ENCODE assay signal across 7 mouse cellular contexts in genomic region chr15:102258076-102258470, GRCm38 (mm10). TPM values are rescaled to one million over a fixed set of nuclear protein-coding genes. Genes with fewer than 3 reads are reported as not detected.
A peak's percentile ranks its signal among the peaks of the same experiment; 100 is the strongest.
DNase-seq lines count a peak whose midpoint lies in the region; ATAC-seq and TF ChIP-seq lines count a peak whose summit lies in the region.

No protein-coding gene starts in this region.

- TF ChIP-seq EP300 in ES-Bruce4 (IDR thresholded peaks at IDR 0.05; ENCODE audit: insufficient read depth, low read depth, low read length), result 0 out of 2 replicates have a peak, but pooled peaks have one; percentile 40

- H3K27me3 ChIP-seq in C2C12 (ENCODE audit: control insufficient read depth, insufficient read depth, insufficient read length) (no peaks in the 10 kb centered on the region), ES-Bruce4 (ENCODE audit: control insufficient read depth, insufficient read depth, low read length, poor library complexity, severe bottlenecking) (no peaks in the 10 kb centered on the region)
- H3K27me3 ChIP-seq in embryonic facial prominence, embryonic 13.5 days, result no peaks in the 10 kb centered on the region
- peaks cover 93% of the 10 kb centered on the region for H3K27me3 ChIP-seq in liver, embryonic 12.5 days (replicated peaks)
- peaks cover 24% of the 10 kb centered on the region for H3K27me3 ChIP-seq in neural tube, embryonic 15.5 days (replicated peaks)

- H3K79me2 ChIP-seq in C2C12 (ENCODE audit: control insufficient read depth, insufficient read depth), result peaks cover 34% of the 10 kb centered on the region

- WGBS in embryonic facial prominence, embryonic 13.5 days, result 1% methylated on average over 12 of the region's 12 CpGs
- 12% methylated on average over 12 of the region's 12 CpGs for WGBS in liver, embryonic 12.5 days (ENCODE audit: insufficient replicate concordance)
- WGBS in neural tube, embryonic 15.5 days, result 12% methylated on average over 12 of the region's 12 CpGs

- peak overlapping the region; percentile 95 for H3K9ac ChIP-seq in ES-Bruce4 (ENCODE audit: low read depth, poor library complexity, severe bottlenecking)
- peak overlapping the region; percentile 97 for H3K9ac ChIP-seq in embryonic facial prominence, embryonic 13.5 days
- H3K9ac ChIP-seq in liver, embryonic 12.5 days, result no peak overlapping the region
- no peak overlapping the region; the same call in 1 of the 2 replicates for H3K9ac ChIP-seq in neural tube, embryonic 15.5 days (replicated peaks)

- peak; percentile 56 for TF ChIP-seq POLR2A in ES-Bruce4 (IDR thresholded peaks at IDR 0.05; ENCODE audit: insufficient read depth, low read length)

- peak overlapping the region; percentile 60 for H3K27ac ChIP-seq in ES-Bruce4 (ENCODE audit: insufficient read depth, low read length)
- peak overlapping the region; percentile 99 for H3K27ac ChIP-seq in embryonic facial prominence, embryonic 13.5 days
- H3K27ac ChIP-seq in liver, embryonic 12.5 days, result no peak overlapping the region
- no peak overlapping the region; the same call in 1 of the 2 replicates for H3K27ac ChIP-seq in neural tube, embryonic 15.5 days (replicated peaks)

- DNase-seq in heart, postnatal 4 days, result peak; percentile 58
- no peak for DNase-seq in T-cell, adult 2 months (ENCODE audit: low spot score)

- H3K9me3 ChIP-seq in ES-Bruce4 (replicated peaks; ENCODE audit: control insufficient read depth, insufficient read depth, low read length, poor library complexity, severe bottlenecking), result no peaks in the 10 kb centered on the region
- no peaks in the 10 kb centered on the region for H3K9me3 ChIP-seq in embryonic facial prominence, embryonic 13.5 days
- no peaks in the 10 kb centered on the region for H3K9me3 ChIP-seq in liver, embryonic 12.5 days (replicated peaks)
- H3K9me3 ChIP-seq in neural tube, embryonic 15.5 days (replicated peaks), result no peaks in the 10 kb centered on the region

- peak overlapping the region; percentile 76 for H3ac ChIP-seq in C2C12 (ENCODE audit: control insufficient read depth, insufficient read length, low read depth)

- peaks cover 4% of the 10 kb centered on the region for H3K36me3 ChIP-seq in C2C12 (ENCODE audit: control insufficient read depth, insufficient read depth)
- H3K36me3 ChIP-seq in ES-Bruce4 (ENCODE audit: control insufficient read depth, insufficient read depth, low read length, poor library complexity, severe bottlenecking), result no peaks in the 10 kb centered on the region
- peaks cover 12% of the 10 kb centered on the region for H3K36me3 ChIP-seq in embryonic facial prominence, embryonic 13.5 days
- H3K36me3 ChIP-seq in liver, embryonic 12.5 days, result no peaks in the 10 kb centered on the region
- H3K36me3 ChIP-seq in neural tube, embryonic 15.5 days, result no peaks in the 10 kb centered on the region

- H3K4me3 ChIP-seq in C2C12 (ENCODE audit: insufficient read depth, poor library complexity, severe bottlenecking) (peak overlapping the region; percentile 89), ES-Bruce4 (ENCODE audit: low read depth, low read length) (peak overlapping the region; percentile 68)
- H3K4me3 ChIP-seq in embryonic facial prominence, embryonic 13.5 days, result peak overlapping the region; percentile 76
- no peak overlapping the region for H3K4me3 ChIP-seq in liver, embryonic 12.5 days
- H3K4me3 ChIP-seq in neural tube, embryonic 15.5 days (replicated peaks), result peak overlapping the region; percentile 55

- no peak for TF ChIP-seq CTCF in C2C12 (IDR thresholded peaks at IDR 0.05; ENCODE audit: control insufficient read depth, insufficient read depth, insufficient read length)
- no peak for TF ChIP-seq CTCF in ES-Bruce4 (IDR thresholded peaks at IDR 0.05; ENCODE audit: low read depth, low read length)

- H3K79me3 ChIP-seq in C2C12 (ENCODE audit: low read depth), result peaks cover 17% of the 10 kb centered on the region

- peak; percentile 48; the same call in 1 of the 2 replicates for ATAC-seq in embryonic facial prominence, embryonic 13.5 days (ENCODE audit: insufficient number of reproducible peaks, insufficient read depth, low FRiP score, low TSS enrichment, low read depth)
- ATAC-seq in liver, embryonic 12.5 days, result no peak
- 0 out of 2 replicates have a peak, but pooled peaks have one; percentile 18 for ATAC-seq in neural tube, embryonic 15.5 days (ENCODE audit: low FRiP score)

- peak overlapping the region; percentile 98 for H3K4me2 ChIP-seq in embryonic facial prominence, embryonic 13.5 days
- peak overlapping the region; percentile 86 for H3K4me2 ChIP-seq in liver, embryonic 12.5 days
- peak overlapping the region; percentile 97 for H3K4me2 ChIP-seq in neural tube, embryonic 15.5 days

- peaks cover 6% of the 10 kb centered on the region for H3K4me1 ChIP-seq in ES-Bruce4 (ENCODE audit: control insufficient read depth, insufficient read depth, low read length)
- peaks cover 75% of the 10 kb centered on the region for H3K4me1 ChIP-seq in embryonic facial prominence, embryonic 13.5 days
- peaks cover 25% of the 10 kb centered on the region for H3K4me1 ChIP-seq in liver, embryonic 12.5 days
- H3K4me1 ChIP-seq in neural tube, embryonic 15.5 days, result peaks cover 26% of the 10 kb centered on the region

TF ChIP-seq in C2C12, 6 proteins besides CTCF, POLR2A, EP300 and RAD21:
- TF ChIP-seq FOSL1 (IDR thresholded peaks at IDR 0.05; ENCODE audit: insufficient read depth, low read length, poor library complexity, severe bottlenecking) (no peak), MAX (IDR thresholded peaks at IDR 0.05) (peak; percentile 48)
TF ChIP-seq in C2C12: peak in this region for 1.

RNA-seq across cellular contexts. Expression of gene Rarg, which starts 0.8 kb away (rescaled TPM):
- polyA plus RNA-seq in C2C12 (2012; fragmentation: generic; extraction: Trizol) (92.5 TPM), ES-Bruce4 (2011; ENCODE audit: insufficient read depth, insufficient read length, low read depth, missing spikeins) (38.6 and 42.7 TPM in 2 replicates)
- 135 and 143 TPM in 2 replicates for polyA plus RNA-seq in embryonic facial prominence, embryonic 13.5 days (2015; fragmentation: Nextera tagmentation; extraction: Ambion mirVana)
- 10 to 100 TPM; 12.9 to 16.6 TPM for total RNA-seq in heart, postnatal 4 days (2021)
- polyA plus RNA-seq in liver, embryonic 12.5 days (2016; fragmentation: Nextera tagmentation; extraction: Ambion mirVana), result 4.4 and 4.9 TPM in 2 replicates
- polyA plus RNA-seq in neural tube, embryonic 15.5 days (2015; fragmentation: Nextera tagmentation; extraction: Ambion mirVana), result 7.8 and 11.9 TPM in 2 replicates

RNA-seq across cellular contexts. Expression of gene Gm9918, which starts 12.3 kb away (rescaled TPM):
- polyA plus RNA-seq in C2C12 (2012; fragmentation: generic; extraction: Trizol), result not detected
- polyA plus RNA-seq in ES-Bruce4 (2011; ENCODE audit: insufficient read depth, insufficient read length, low read depth, missing spikeins), result 0.81 and 1.1 TPM in 2 replicates
- 1.9 and 2.3 TPM in 2 replicates for polyA plus RNA-seq in embryonic facial prominence, embryonic 13.5 days (2015; fragmentation: Nextera tagmentation; extraction: Ambion mirVana)
- total RNA-seq in heart, postnatal 4 days (2021), result not detected
- polyA plus RNA-seq in liver, embryonic 12.5 days (2016; fragmentation: Nextera tagmentation; extraction: Ambion mirVana), result not detected in 2 replicates
- 0.09 TPM in 1 of 2 replicates, not detected in the other for polyA plus RNA-seq in neural tube, embryonic 15.5 days (2015; fragmentation: Nextera tagmentation; extraction: Ambion mirVana)

RNA-seq across cellular contexts. Expression of gene Mfsd5, which starts 21.2 kb away (rescaled TPM):
- polyA plus RNA-seq in C2C12 (2012; fragmentation: generic; extraction: Trizol) (126 TPM), ES-Bruce4 (2011; ENCODE audit: insufficient read depth, insufficient read length, low read depth, missing spikeins) (23.2 and 28.0 TPM in 2 replicates)
- 60.3 and 67.3 TPM in 2 replicates for polyA plus RNA-seq in embryonic facial prominence, embryonic 13.5 days (2015; fragmentation: Nextera tagmentation; extraction: Ambion mirVana)
- total RNA-seq in heart, postnatal 4 days (2021), result 10 to 100 TPM; 21.1 to 22.7 TPM
- polyA plus RNA-seq in liver, embryonic 12.5 days (2016; fragmentation: Nextera tagmentation; extraction: Ambion mirVana), result 40.8 and 41.6 TPM in 2 replicates
- 59.5 and 62.7 TPM in 2 replicates for polyA plus RNA-seq in neural tube, embryonic 15.5 days (2015; fragmentation: Nextera tagmentation; extraction: Ambion mirVana)

RNA-seq across cellular contexts. Expression of gene Itgb7, which starts 26.3 kb away (rescaled TPM):
- polyA plus RNA-seq in C2C12 (2012; fragmentation: generic; extraction: Trizol) (58.8 TPM), ES-Bruce4 (2011; ENCODE audit: insufficient read depth, insufficient read length, low read depth, missing spikeins) (3.1 and 9.7 TPM in 2 replicates)
- polyA plus RNA-seq in embryonic facial prominence, embryonic 13.5 days (2015; fragmentation: Nextera tagmentation; extraction: Ambion mirVana), result 3.0 and 3.3 TPM in 2 replicates
- total RNA-seq in heart, postnatal 4 days (2021), result 1 to 10 TPM in 1 of 2 experiments, under 1 TPM in 1; 0.98 to 1.0 TPM
- 6.4 and 8.9 TPM in 2 replicates for polyA plus RNA-seq in liver, embryonic 12.5 days (2016; fragmentation: Nextera tagmentation; extraction: Ambion mirVana)
- 1.1 and 11.0 TPM in 2 replicates for polyA plus RNA-seq in neural tube, embryonic 15.5 days (2015; fragmentation: Nextera tagmentation; extraction: Ambion mirVana)

RNA-seq across cellular contexts. Expression of gene Espl1, which starts 38.0 kb away (rescaled TPM):
- polyA plus RNA-seq in C2C12 (2012; fragmentation: generic; extraction: Trizol), result 47.0 TPM
- 68.7 and 71.7 TPM in 2 replicates for polyA plus RNA-seq in ES-Bruce4 (2011; ENCODE audit: insufficient read depth, insufficient read length, low read depth, missing spikeins)
- polyA plus RNA-seq in embryonic facial prominence, embryonic 13.5 days (2015; fragmentation: Nextera tagmentation; extraction: Ambion mirVana), result 25.3 and 26.4 TPM in 2 replicates
- total RNA-seq in heart, postnatal 4 days (2021), result 10 to 100 TPM; 23.2 to 28.2 TPM
- polyA plus RNA-seq in liver, embryonic 12.5 days (2016; fragmentation: Nextera tagmentation; extraction: Ambion mirVana), result 38.6 and 39.4 TPM in 2 replicates
- 2.8 and 6.3 TPM in 2 replicates for polyA plus RNA-seq in neural tube, embryonic 15.5 days (2015; fragmentation: Nextera tagmentation; extraction: Ambion mirVana)

Comparison
In these comparisons a context has a peak if more than half of its experiments do, and no peak if none do; other contexts are left out.
1. H3K27ac ChIP-seq: peak in ES-Bruce4 (single experiment) and embryonic facial prominence, embryonic 13.5 days (single experiment); none in liver, embryonic 12.5 days (single experiment) and neural tube, embryonic 15.5 days (single experiment).
2. H3K9ac ChIP-seq: peak in ES-Bruce4 (single experiment) and embryonic facial prominence, embryonic 13.5 days (single experiment); none in liver, embryonic 12.5 days (single experiment) and neural tube, embryonic 15.5 days (single experiment).
3. Peak in every context shown above with its lines, with median percentiles within 50 percentile points of each other: H3K4me2 ChIP-seq.